Mouse (Mus musculus): ENCODE measurements around the gene Sox30. TPM values are rescaled to one million over a fixed set of nuclear protein-coding genes. Genes with fewer than 3 reads are reported as not detected.

The Sox30 gene
- polyA plus RNA-seq, 2 experiments = 0.45 to 0.54 TPM

DNA sequence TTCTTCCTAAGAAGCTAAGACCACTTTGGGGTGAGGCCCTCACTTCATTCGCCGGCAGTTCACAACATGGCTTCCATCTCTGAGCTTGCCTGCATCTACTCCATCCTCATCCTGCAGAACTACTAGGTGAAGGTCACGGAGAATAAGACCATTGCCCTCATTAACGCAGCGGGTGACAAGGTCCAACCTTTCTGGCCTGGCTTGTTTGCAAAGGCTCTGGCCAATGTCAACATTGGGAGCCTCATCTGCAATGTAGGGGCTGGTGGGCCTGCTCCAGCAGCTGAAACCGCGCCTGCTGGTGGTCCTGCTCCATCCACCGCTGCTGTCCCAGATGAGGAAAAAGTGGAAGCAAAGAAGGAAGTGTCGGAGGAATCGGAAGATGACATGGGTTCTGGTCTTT lies 56.3 kb downstream of the Sox30 start:
- no peak for TF ChIP-seq POLR2A (IDR thresholded peaks at IDR 0.05; ENCODE audit: borderline replicate concordance, extremely low read depth, insufficient read depth, insufficient read length)
- H3K4me3 ChIP-seq (replicated peaks; ENCODE audit: low read length) = no peak overlapping the region
- H3K9me3 ChIP-seq (ENCODE audit: control insufficient read depth, low read length) = no peaks in the 10 kb centered on the region
- H3K4me2 ChIP-seq (replicated peaks; ENCODE audit: low read depth, low read length, severe bottlenecking) = no peak overlapping the region
- H3K4me1 ChIP-seq (ENCODE audit: control insufficient read depth, insufficient read depth, low read length) = peaks cover 7% of the 10 kb centered on the region
- H3K27me3 ChIP-seq (ENCODE audit: control insufficient read depth, insufficient read depth, low read length) = no peaks in the 10 kb centered on the region
- DNase-seq (ENCODE audit: low spot score) = no peak
- H3K27ac ChIP-seq (replicated peaks; ENCODE audit: low read depth, low read length) = no peak overlapping the region
- H3K9ac ChIP-seq (ENCODE audit: low read depth, low read length, severe bottlenecking) = no peak overlapping the region
- no peaks in the 10 kb centered on the region for H3K36me3 ChIP-seq (ENCODE audit: control insufficient read depth, insufficient read depth, low read length)
- 92% methylated on average over 10 of the region's 10 CpGs for WGBS
- ATAC-seq (ENCODE audit: low FRiP score, low read depth) = no peak

GRCm38 (mm10) chr11:46038901-46039300 lies 58.8 kb downstream of the Sox30 start:
- ATAC-seq (ENCODE audit: low FRiP score, low read depth) (0 out of 2 replicates have a peak, but pooled peaks have one; percentile 37), DNase-seq (ENCODE audit: low spot score) (no peak)
- WGBS = 62% methylated on average over 15 of the region's 15 CpGs
- Histone ChIP-seq H3K27ac (replicated peaks; ENCODE audit: low read depth, low read length) (no peak overlapping the region), H3K4me2 (replicated peaks; ENCODE audit: low read depth, low read length, severe bottlenecking) (0 out of 2 replicates have a peak overlapping the region, but pooled peaks have one; percentile 16), H3K36me3 (ENCODE audit: control insufficient read depth, insufficient read depth, low read length) (no peaks in the 10 kb centered on the region), H3K9ac (ENCODE audit: low read depth, low read length, severe bottlenecking) (no peak overlapping the region), H3K4me1 (ENCODE audit: control insufficient read depth, insufficient read depth, low read length) (peaks cover 7% of the 10 kb centered on the region), H3K4me3 (replicated peaks; ENCODE audit: low read length) (no peak overlapping the region), H3K9me3 (ENCODE audit: control insufficient read depth, low read length) (no peaks in the 10 kb centered on the region), H3K27me3 (ENCODE audit: control insufficient read depth, insufficient read depth, low read length) (no peaks in the 10 kb centered on the region)
- no peak for TF ChIP-seq POLR2A (IDR thresholded peaks at IDR 0.05; ENCODE audit: borderline replicate concordance, extremely low read depth, insufficient read depth, insufficient read length)

- Histone ChIP-seq H3K36me3 (ENCODE audit: control insufficient read depth, insufficient read depth, low read length) (no peaks in the 10 kb centered on the region), H3K9ac (ENCODE audit: low read depth, low read length, severe bottlenecking) (no peak overlapping the region), H3K9me3 (ENCODE audit: control insufficient read depth, low read length) (no peaks in the 10 kb centered on the region), H3K4me1 (ENCODE audit: control insufficient read depth, insufficient read depth, low read length) (peaks cover 7% of the 10 kb centered on the region), H3K27me3 (ENCODE audit: control insufficient read depth, insufficient read depth, low read length) (no peaks in the 10 kb centered on the region), H3K27ac (replicated peaks; ENCODE audit: low read depth, low read length) (no peak overlapping the region), H3K4me3 (replicated peaks; ENCODE audit: low read length) (no peak overlapping the region), H3K4me2 (replicated peaks; ENCODE audit: low read depth, low read length, severe bottlenecking) (0 out of 2 replicates have a peak overlapping the region, but pooled peaks have one; percentile 16)
- WGBS = 37% methylated on average over 11 of the region's 11 CpGs
- no peak; the same call in 1 of the 2 replicates for ATAC-seq (ENCODE audit: low FRiP score, low read depth)
- TF ChIP-seq POLR2A (IDR thresholded peaks at IDR 0.05; ENCODE audit: borderline replicate concordance, extremely low read depth, insufficient read depth, insufficient read length) = no peak
- DNase-seq (ENCODE audit: low spot score) = peak; percentile 41
Measured at GRCm38 (mm10) chr11:46039335-46039734, 59.2 kb downstream of the Sox30 start.

DNA sequence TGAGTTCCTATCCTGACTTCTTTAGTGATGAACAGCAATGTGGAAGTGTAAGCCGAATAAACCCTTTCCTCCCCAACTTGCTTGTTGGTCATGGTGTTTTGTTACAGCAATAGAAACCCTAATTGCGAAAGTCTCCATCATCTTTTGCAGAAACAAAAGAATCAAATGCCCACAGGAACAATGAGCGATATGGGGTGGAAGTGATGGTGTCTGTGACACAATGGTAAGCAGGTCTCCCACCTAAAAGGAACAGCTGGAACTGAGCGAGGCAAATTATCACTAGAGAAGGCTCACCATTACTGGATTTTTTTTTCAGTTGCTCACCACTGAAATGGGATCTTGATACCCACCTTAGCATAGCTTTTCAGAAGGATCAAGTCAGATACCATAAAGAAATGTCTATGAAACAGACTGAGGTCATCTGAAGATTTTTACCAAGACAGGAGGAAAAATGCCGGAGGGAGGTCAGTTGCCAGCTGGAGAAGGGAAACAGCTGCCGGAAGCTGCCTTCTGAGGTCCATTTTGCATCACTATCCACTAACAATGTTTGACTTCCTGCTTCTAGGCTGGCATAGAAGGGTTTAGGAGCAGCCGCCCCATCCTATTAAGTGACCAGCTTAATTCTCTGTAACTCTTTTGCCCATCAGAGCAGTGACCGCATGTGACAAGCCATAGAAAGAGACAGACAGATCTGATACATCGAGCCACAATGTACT lies 60.9 kb downstream of the Sox30 start:
- no peak for ATAC-seq (ENCODE audit: low FRiP score, low read depth)
- H3K27me3 ChIP-seq (ENCODE audit: control insufficient read depth, insufficient read depth, low read length) = no peaks in the 10 kb centered on the region
- 80% methylated on average over 9 of the region's 9 CpGs for WGBS
- H3K4me2 ChIP-seq (replicated peaks; ENCODE audit: low read depth, low read length, severe bottlenecking) = no peak overlapping the region
- DNase-seq (ENCODE audit: low spot score) = no peak
- H3K27ac ChIP-seq (replicated peaks; ENCODE audit: low read depth, low read length) = no peak overlapping the region
- H3K4me3 ChIP-seq (replicated peaks; ENCODE audit: low read length) = no peak overlapping the region
- peaks cover 7% of the 10 kb centered on the region for H3K4me1 ChIP-seq (ENCODE audit: control insufficient read depth, insufficient read depth, low read length)
- no peak overlapping the region for H3K9ac ChIP-seq (ENCODE audit: low read depth, low read length, severe bottlenecking)
- no peak for TF ChIP-seq POLR2A (IDR thresholded peaks at IDR 0.05; ENCODE audit: borderline replicate concordance, extremely low read depth, insufficient read depth, insufficient read length)
- H3K36me3 ChIP-seq (ENCODE audit: control insufficient read depth, insufficient read depth, low read length) = no peaks in the 10 kb centered on the region
- H3K9me3 ChIP-seq (ENCODE audit: control insufficient read depth, low read length) = no peaks in the 10 kb centered on the region

DNA sequence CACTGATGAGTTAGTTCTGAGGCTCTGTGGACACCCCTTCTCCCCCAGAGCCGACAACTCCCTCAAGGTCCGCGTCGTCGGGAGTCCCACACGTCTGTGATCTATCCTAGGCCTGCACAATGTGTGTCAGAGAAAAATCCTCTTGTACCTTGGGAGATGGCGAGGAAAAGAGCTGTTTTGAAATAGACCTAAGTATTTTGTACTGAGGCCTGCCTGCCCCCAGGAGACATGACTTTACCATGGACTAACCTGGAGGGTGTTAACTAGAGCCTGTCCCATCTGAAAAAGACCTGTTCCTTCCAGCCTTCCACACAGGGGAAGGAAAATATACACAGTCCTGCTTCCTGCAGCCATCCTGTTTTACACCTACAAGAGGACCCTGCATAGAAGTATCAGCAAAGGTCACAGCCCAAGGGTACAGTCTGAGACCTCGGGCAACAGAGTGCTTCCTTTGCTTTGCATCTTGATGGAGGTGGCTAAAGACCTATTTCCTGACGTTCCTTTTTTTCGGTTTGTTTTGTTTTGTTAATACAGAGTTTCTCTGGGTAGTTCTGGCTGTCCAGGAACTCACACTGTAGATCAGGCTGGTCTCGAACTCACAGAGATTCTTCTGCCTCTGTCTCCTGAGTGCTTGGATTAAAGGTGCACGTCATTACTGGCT lies 61.6 kb downstream of the Sox30 start:
- H3K36me3 ChIP-seq (ENCODE audit: control insufficient read depth, insufficient read depth, low read length) = no peaks in the 10 kb centered on the region
- H3K9ac ChIP-seq (ENCODE audit: low read depth, low read length, severe bottlenecking) = no peak overlapping the region
- no peak for TF ChIP-seq POLR2A (IDR thresholded peaks at IDR 0.05; ENCODE audit: borderline replicate concordance, extremely low read depth, insufficient read depth, insufficient read length)
- H3K4me3 ChIP-seq (replicated peaks; ENCODE audit: low read length) = no peak overlapping the region
- H3K4me1 ChIP-seq (ENCODE audit: control insufficient read depth, insufficient read depth, low read length) = peaks cover 7% of the 10 kb centered on the region
- WGBS = 81% methylated on average over 12 of the region's 12 CpGs
- no peak overlapping the region for H3K27ac ChIP-seq (replicated peaks; ENCODE audit: low read depth, low read length)
- no peaks in the 10 kb centered on the region for H3K27me3 ChIP-seq (ENCODE audit: control insufficient read depth, insufficient read depth, low read length)
- DNase-seq (ENCODE audit: low spot score) (no peak), ATAC-seq (ENCODE audit: low FRiP score, low read depth) (no peak)
- no peak overlapping the region for H3K4me2 ChIP-seq (replicated peaks; ENCODE audit: low read depth, low read length, severe bottlenecking)
- H3K9me3 ChIP-seq (ENCODE audit: control insufficient read depth, low read length) = no peaks in the 10 kb centered on the region
